Mouse (Mus musculus): Measurements from ENCODE around the gene 3110040M04Rik. TPM values are rescaled to one million over a fixed set of nuclear protein-coding genes. Genes with fewer than 3 reads are reported as not detected.

3110040M04Rik gene
- polyA plus RNA-seq, 1 experiment from 2014 or later, result not detected

- ATAC-seq (ENCODE audit: insufficient number of reproducible peaks, insufficient read depth, low FRiP score, low TSS enrichment), result no peak
- WGBS, result 84% methylated on average over 10 of the region's 10 CpGs
- no peaks in the 10 kb centered on the region for H3K4me1 ChIP-seq
- H3K4me2 ChIP-seq (replicated peaks), result no peak overlapping the region
- no peak overlapping the region for H3K9ac ChIP-seq
- H3K4me3 ChIP-seq, result no peak overlapping the region
- H3K36me3 ChIP-seq, result no peaks in the 10 kb centered on the region
- no peak overlapping the region for H3K27ac ChIP-seq
- no peaks in the 10 kb centered on the region for H3K27me3 ChIP-seq
- H3K9me3 ChIP-seq, result no peaks in the 10 kb centered on the region
These were observed 18.8 kb downstream of the 3110040M04Rik start for GRCm38 (mm10) chr1:151222561-151223267.

- H3K27me3 ChIP-seq, result no peaks in the 10 kb centered on the region
- H3K4me3 ChIP-seq, result no peak overlapping the region
- no peaks in the 10 kb centered on the region for H3K4me1 ChIP-seq
- no peaks in the 10 kb centered on the region for H3K9me3 ChIP-seq
- H3K27ac ChIP-seq, result no peak overlapping the region
- 80% methylated on average over 1 of the region's 1 CpGs for WGBS
- H3K9ac ChIP-seq, result no peak overlapping the region
- no peaks in the 10 kb centered on the region for H3K36me3 ChIP-seq
- no peak overlapping the region for H3K4me2 ChIP-seq (replicated peaks)
- ATAC-seq (ENCODE audit: insufficient number of reproducible peaks, insufficient read depth, low FRiP score, low TSS enrichment), result no peak
These were observed 19.5 kb downstream of the 3110040M04Rik start for GRCm38 (mm10) chr1:151223377-151223776.

- Histone ChIP-seq H3K9me3 (no peaks in the 10 kb centered on the region), H3K4me1 (no peaks in the 10 kb centered on the region)
These were observed 20.6 kb downstream of the 3110040M04Rik start for GRCm38 (mm10) chr1:151224536-151224935.

GRCm38 (mm10) chr1:151227506-151227905, 23.6 kb downstream of the 3110040M04Rik start:
- H3K4me1 ChIP-seq, result no peaks in the 10 kb centered on the region
- no peak for ATAC-seq (ENCODE audit: insufficient number of reproducible peaks, insufficient read depth, low FRiP score, low TSS enrichment)
- no peak overlapping the region for H3K4me3 ChIP-seq
- WGBS, result 66% methylated on average over 8 of the region's 8 CpGs
- H3K9me3 ChIP-seq, result no peaks in the 10 kb centered on the region
- H3K27ac ChIP-seq, result no peak overlapping the region
- no peaks in the 10 kb centered on the region for H3K27me3 ChIP-seq
- H3K4me2 ChIP-seq (replicated peaks), result no peak overlapping the region
- H3K36me3 ChIP-seq, result no peaks in the 10 kb centered on the region
- H3K9ac ChIP-seq, result no peak overlapping the region

More at GRCm38 (mm10) chr1:151224536-151224935, 20.6 kb downstream of the 3110040M04Rik start:
- Histone ChIP-seq H3K36me3 (no peaks in the 10 kb centered on the region), H3K9ac (no peak overlapping the region), H3K27me3 (no peaks in the 10 kb centered on the region), H3K4me3 (no peak overlapping the region), H3K4me2 (replicated peaks) (no peak overlapping the region), H3K27ac (no peak overlapping the region)
- WGBS, result 91% methylated on average over 1 of the region's 1 CpGs
- no peak for ATAC-seq (ENCODE audit: insufficient number of reproducible peaks, insufficient read depth, low FRiP score, low TSS enrichment)

- Histone ChIP-seq H3K36me3 (no peaks in the 10 kb centered on the region), H3K27ac (no peak overlapping the region), H3K27me3 (no peaks in the 10 kb centered on the region), H3K4me1 (no peaks in the 10 kb centered on the region), H3K9me3 (no peaks in the 10 kb centered on the region), H3K4me3 (no peak overlapping the region), H3K4me2 (replicated peaks) (no peak overlapping the region), H3K9ac (no peak overlapping the region)
- 74% methylated on average over 1 of the region's 1 CpGs for WGBS
- ATAC-seq (ENCODE audit: insufficient number of reproducible peaks, insufficient read depth, low FRiP score, low TSS enrichment), result no peak
These were observed 24.5 kb downstream of the 3110040M04Rik start for GRCm38 (mm10) chr1:151228320-151228989.

- 86% methylated on average over 3 of the region's 3 CpGs for WGBS
These were observed 28.4 kb downstream of the 3110040M04Rik start for GRCm38 (mm10) chr1:151232346-151232745.

GRCm38 (mm10) chr1:151233756-151234155, 29.8 kb downstream of the 3110040M04Rik start:
- Histone ChIP-seq H3K36me3 (no peaks in the 10 kb centered on the region), H3K4me3 (no peak overlapping the region), H3K9me3 (no peaks in the 10 kb centered on the region), H3K27me3 (no peaks in the 10 kb centered on the region), H3K9ac (no peak overlapping the region), H3K4me1 (no peaks in the 10 kb centered on the region), H3K27ac (no peak overlapping the region), H3K4me2 (replicated peaks) (no peak overlapping the region)
- WGBS, result 96% methylated on average over 3 of the region's 3 CpGs
- no peak for ATAC-seq (ENCODE audit: insufficient number of reproducible peaks, insufficient read depth, low FRiP score, low TSS enrichment)

More at GRCm38 (mm10) chr1:151232346-151232745, 28.4 kb downstream of the 3110040M04Rik start:
- no peak for ATAC-seq (ENCODE audit: insufficient number of reproducible peaks, insufficient read depth, low FRiP score, low TSS enrichment)
- H3K27me3 ChIP-seq, result no peaks in the 10 kb centered on the region
- no peak overlapping the region for H3K27ac ChIP-seq
- H3K4me1 ChIP-seq, result no peaks in the 10 kb centered on the region
- H3K4me3 ChIP-seq, result no peak overlapping the region
- no peaks in the 10 kb centered on the region for H3K36me3 ChIP-seq
- no peaks in the 10 kb centered on the region for H3K9me3 ChIP-seq
- no peak overlapping the region for H3K4me2 ChIP-seq (replicated peaks)
- H3K9ac ChIP-seq, result no peak overlapping the region

- Histone ChIP-seq H3K4me3 (no peak overlapping the region), H3K9me3 (no peaks in the 10 kb centered on the region; the same call in 1 of the 2 replicates), H3K9ac (no peak overlapping the region), H3K27ac (no peak overlapping the region), H3K36me3 (no peaks in the 10 kb centered on the region), H3K4me2 (replicated peaks) (no peak overlapping the region), H3K27me3 (no peaks in the 10 kb centered on the region), H3K4me1 (no peaks in the 10 kb centered on the region)
- ATAC-seq (ENCODE audit: insufficient number of reproducible peaks, insufficient read depth, low FRiP score, low TSS enrichment), result no peak
- WGBS, result 41% methylated on average over 2 of the region's 2 CpGs
These were observed 31.7 kb downstream of the 3110040M04Rik start for GRCm38 (mm10) chr1:151235574-151235973.

GRCm38 (mm10) chr1:151236141-151236930, 32.4 kb downstream of the 3110040M04Rik start:
- H3K4me2 ChIP-seq (replicated peaks), result no peak overlapping the region
- no peaks in the 10 kb centered on the region for H3K27me3 ChIP-seq
- no peaks in the 10 kb centered on the region for H3K36me3 ChIP-seq
- H3K9me3 ChIP-seq, result no peaks in the 10 kb centered on the region; the same call in 1 of the 2 replicates
- ATAC-seq (ENCODE audit: insufficient number of reproducible peaks, insufficient read depth, low FRiP score, low TSS enrichment), result no peak
- H3K9ac ChIP-seq, result no peak overlapping the region
- 34% methylated on average over 13 of the region's 13 CpGs for WGBS
- H3K4me1 ChIP-seq, result no peaks in the 10 kb centered on the region
- no peak overlapping the region for H3K4me3 ChIP-seq
- H3K27ac ChIP-seq, result no peak overlapping the region

GRCm38 (mm10) chr1:151237780-151238179, 33.9 kb downstream of the 3110040M04Rik start:
- Histone ChIP-seq H3K9ac (no peak overlapping the region), H3K4me1 (no peaks in the 10 kb centered on the region), H3K27me3 (no peaks in the 10 kb centered on the region), H3K4me2 (replicated peaks) (no peak overlapping the region), H3K4me3 (no peak overlapping the region), H3K9me3 (no peaks in the 10 kb centered on the region; the same call in 1 of the 2 replicates), H3K27ac (no peak overlapping the region), H3K36me3 (no peaks in the 10 kb centered on the region)
- ATAC-seq (ENCODE audit: insufficient number of reproducible peaks, insufficient read depth, low FRiP score, low TSS enrichment), result no peak
- WGBS, result 42% methylated on average over 3 of the region's 3 CpGs

GRCm38 (mm10) chr1:151243332-151243731, 39.4 kb downstream of the 3110040M04Rik start:
- no peak overlapping the region for H3K9ac ChIP-seq
- no peaks in the 10 kb centered on the region for H3K27me3 ChIP-seq
- no peak overlapping the region for H3K4me2 ChIP-seq (replicated peaks)
- no peak overlapping the region for H3K27ac ChIP-seq
- 87% methylated on average over 4 of the region's 4 CpGs for WGBS
- H3K4me3 ChIP-seq, result no peak overlapping the region
- ATAC-seq (ENCODE audit: insufficient number of reproducible peaks, insufficient read depth, low FRiP score, low TSS enrichment), result no peak
- no peaks in the 10 kb centered on the region for H3K36me3 ChIP-seq
- no peaks in the 10 kb centered on the region for H3K4me1 ChIP-seq
- H3K9me3 ChIP-seq, result no peaks in the 10 kb centered on the region; the same call in 1 of the 2 replicates
